Mouse (Mus musculus) frontal cortex, adult (tissue): ENCODE data around the gene Vopp1.

Source experiments
- ATAC-seq: cut with Nextera tagmentation; 2 replicates; pipeline ENCODE4 v1.9.2; 2017; ENCODE audit warnings: mild to moderate bottlenecking, moderate library complexity, mixed read lengths; ENCODE audit not compliant: low TSS enrichment

Gene Vopp1

GRCm38 (mm10) chr6:57784251-57784650 is 40.7 kb downstream of the Vopp1 start:
- peak; percentile 27; the same call in 1 of the 2 replicates for ATAC-seq

GRCm38 (mm10) chr6:57782658-57783057 is 42.3 kb downstream of the Vopp1 start:
- ATAC-seq: peak; percentile 78

GRCm38 (mm10) chr6:57780359-57780758 is 44.6 kb downstream of the Vopp1 start:
- ATAC-seq: no peak

GRCm38 (mm10) chr6:57773792-57774191 is 51.2 kb downstream of the Vopp1 start:
- ATAC-seq: peak; percentile 21; the same call in 1 of the 2 replicates

GRCm38 (mm10) chr6:57770467-57771190 is 54.3 kb downstream of the Vopp1 start:
- ATAC-seq: no peak

- ATAC-seq: peak; percentile 35; the same call in 1 of the 2 replicates
Observed at GRCm38 (mm10) chr6:57768948-57769525, 55.9 kb downstream of the Vopp1 start.

- no peak for ATAC-seq
Observed at GRCm38 (mm10) chr6:57767112-57767868, 57.7 kb downstream of the Vopp1 start.

GRCm38 (mm10) chr6:57766287-57766686 is 58.7 kb downstream of the Vopp1 start:
- ATAC-seq: no peak

GRCm38 (mm10) chr6:57765095-57765878 is 59.7 kb downstream of the Vopp1 start:
- ATAC-seq: no peak

- ATAC-seq: no peak
Observed at GRCm38 (mm10) chr6:57763054-57763453, 61.9 kb downstream of the Vopp1 start.

- ATAC-seq: no peak
Observed at GRCm38 (mm10) chr6:57753962-57754759, 70.8 kb downstream of the Vopp1 start.

GRCm38 (mm10) chr6:57745748-57746129 is 79.2 kb downstream of the Vopp1 start:
- no peak for ATAC-seq

GRCm38 (mm10) chr6:57744974-57745747 is 79.8 kb downstream of the Vopp1 start:
- ATAC-seq: peak; percentile 51

GRCm38 (mm10) chr6:57744123-57744522 is 80.8 kb downstream of the Vopp1 start:
- ATAC-seq: no peak

GRCm38 (mm10) chr6:57743333-57743732 is 81.6 kb downstream of the Vopp1 start:
- peak; percentile 55; the same call in 1 of the 2 replicates for ATAC-seq

GRCm38 (mm10) chr6:57742749-57743148 is 82.2 kb downstream of the Vopp1 start:
- no peak for ATAC-seq

GRCm38 (mm10) chr6:57721347-57721746 is 103.6 kb downstream of the Vopp1 start:
- ATAC-seq: no peak

GRCm38 (mm10) chr6:57711726-57712125 is 113.2 kb downstream of the Vopp1 start:
- peak; percentile 24; the same call in 1 of the 2 replicates for ATAC-seq

GRCm38 (mm10) chr6:57706721-57707120 is 118.2 kb downstream of the Vopp1 start:
- no peak for ATAC-seq

GRCm38 (mm10) chr6:57703703-57704102 is 121.3 kb downstream of the Vopp1 start:
- peak; percentile 22 for ATAC-seq
